Mouse (Mus musculus) embryonic facial prominence, embryonic 11.5 days (tissue): ENCODE measurements around the gene Tmem121. TPM values are rescaled to one million over a fixed set of nuclear protein-coding genes. Genes with fewer than 3 reads are reported as not detected.

Source experiments
- ATAC-seq: fragments of 200-750 bp; cut with Nextera tagmentation; replicated peaks from 2 replicates; pipeline ENCODE4 v1.8.0; 2017; ENCODE audit warnings: low read depth; ENCODE audit not compliant: insufficient number of reproducible peaks, low FRiP score, low TSS enrichment
- DNase-seq: peaks from one replicate; pipeline ENCODE4 v3.0.0-alpha.2; 2015; ENCODE audit warnings: low spot score
- H3K27ac ChIP-seq: fragments of 300-500 bp; sonication (generic); replicated peaks from 2 replicates; pipeline ENCODE4 v1.5.1; 2014; ENCODE audit warnings: mild to moderate bottlenecking, low read depth, low read length, control low read depth
- H3K27me3 ChIP-seq: fragments of 300-500 bp; sonication (generic); 2 replicates; pipeline ENCODE4 v1.6.1; 2014; ENCODE audit warnings: mild to moderate bottlenecking, low read length, moderate library complexity, mixed read lengths; ENCODE audit not compliant: control insufficient read depth, insufficient read depth
- H3K36me3 ChIP-seq: fragments of 300-500 bp; sonication (generic); replicated peaks from 2 replicates; pipeline ENCODE4 v1.6.1; 2014; ENCODE audit warnings: low read depth, mild to moderate bottlenecking, low read length, moderate library complexity, mixed read lengths; ENCODE audit not compliant: control insufficient read depth, insufficient read depth
- H3K4me1 ChIP-seq: fragments of 300-500 bp; sonication (generic); 2 replicates; pipeline ENCODE4 v1.6.1; 2014; ENCODE audit warnings: low read length, mixed read lengths; ENCODE audit not compliant: control insufficient read depth, insufficient read depth
- H3K4me2 ChIP-seq: fragments of 300-500 bp; sonication (generic); 2 replicates; pipeline ENCODE4 v1.6.1; 2014; ENCODE audit warnings: low read depth, mild to moderate bottlenecking, control low read depth, low read length, moderate library complexity
- H3K4me3 ChIP-seq: fragments of 300-500 bp; sonication (generic); 2 replicates; pipeline ENCODE4 v1.5.1; 2014; ENCODE audit warnings: low read depth, low read length, control low read depth
- H3K9ac ChIP-seq: fragments of 300-500 bp; sonication (generic); replicated peaks from 2 replicates; pipeline ENCODE4 v1.6.1; 2014; ENCODE audit warnings: mild to moderate bottlenecking, control low read depth, low read length
- H3K9me3 ChIP-seq: fragments of 300-500 bp; sonication (generic); replicated peaks from 2 replicates; pipeline ENCODE4 v1.6.1; 2016; ENCODE audit warnings: mild to moderate bottlenecking, low read length, inconsistent platforms, mixed read lengths; ENCODE audit not compliant: control insufficient read depth
- WGBS: fragments of 180-500 bp; shearing (Covaris S2); extraction: QIAGEN DNeasy Blood & Tissue Kit; methylation state at CpG from one replicate; pipeline ENCODE4 v1.1.7; 2014; 5-methylcytosine and 5-hydroxymethylcytosine counted together
- polyA plus RNA-seq: library from polyadenylated mRNA; unstranded; fragments of >200 nt; fragmentation: Nextera tagmentation; extraction: Ambion mirVana; gene quantifications from 2 replicates; pipeline ENCODE4 v1.2.1, GENCODE M21; 2014

Tmem121 gene
- polyA plus RNA-seq, 1 experiment from 2014 or later: 5.7 TPM

DNA sequence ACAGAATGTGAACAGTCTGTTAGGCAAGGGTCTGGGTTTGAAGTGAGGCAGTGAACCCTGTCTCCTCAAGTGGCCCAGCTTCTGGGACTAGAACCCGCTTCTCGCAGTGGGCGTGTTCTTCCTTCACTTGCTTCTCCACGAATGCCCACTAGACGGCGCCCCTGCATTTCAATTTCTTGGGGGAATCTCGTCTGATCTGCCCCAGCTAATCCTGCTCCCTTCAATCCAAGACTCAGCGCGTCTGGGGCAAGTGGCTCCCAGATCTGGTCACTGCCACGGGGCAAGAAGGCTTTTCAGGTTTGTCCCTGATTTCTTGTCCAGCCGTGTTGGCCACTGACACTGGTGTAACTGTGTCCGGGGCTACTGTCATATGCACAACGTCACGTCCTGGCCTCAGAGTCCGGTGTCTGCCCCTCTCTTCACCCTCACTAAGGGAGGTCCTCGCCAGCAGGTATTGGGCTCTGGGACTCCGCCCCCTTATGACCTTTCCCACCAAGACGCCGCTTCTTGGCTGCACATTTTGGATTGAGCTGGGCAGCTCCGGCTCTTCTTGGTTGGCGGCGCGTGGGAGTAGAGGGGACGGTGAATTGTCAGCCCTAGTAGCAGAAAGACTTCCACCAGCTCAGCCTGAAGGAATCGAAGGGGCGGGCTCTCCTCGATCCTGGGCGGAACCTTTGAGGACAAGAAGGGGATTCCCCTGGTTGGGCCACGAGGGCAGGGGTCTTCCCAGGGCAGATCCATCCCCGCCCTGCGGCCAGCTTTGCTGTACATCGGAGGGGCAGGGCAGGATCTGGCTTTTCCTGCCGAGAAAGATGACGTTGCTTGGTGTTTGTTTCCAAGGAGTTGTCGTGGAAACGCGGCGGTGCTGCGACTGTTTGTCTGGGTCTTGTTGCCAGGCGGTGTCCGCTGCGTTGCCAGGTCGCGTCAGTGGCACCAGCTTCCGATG is 39.3 kb upstream of the Tmem121 start, which contains the start of gene Crip1:
Gene Crip1 (plus strand): TSS at position 205 of the 946 bp plus-strand sequence.
- no peak within 1 kb of the TSS for H3K9ac ChIP-seq
- WGBS: 6% methylated on average over 45 of the region's 45 CpGs
- H3K4me1 ChIP-seq: peaks cover 4% of the 10 kb centered on the region

DNA sequence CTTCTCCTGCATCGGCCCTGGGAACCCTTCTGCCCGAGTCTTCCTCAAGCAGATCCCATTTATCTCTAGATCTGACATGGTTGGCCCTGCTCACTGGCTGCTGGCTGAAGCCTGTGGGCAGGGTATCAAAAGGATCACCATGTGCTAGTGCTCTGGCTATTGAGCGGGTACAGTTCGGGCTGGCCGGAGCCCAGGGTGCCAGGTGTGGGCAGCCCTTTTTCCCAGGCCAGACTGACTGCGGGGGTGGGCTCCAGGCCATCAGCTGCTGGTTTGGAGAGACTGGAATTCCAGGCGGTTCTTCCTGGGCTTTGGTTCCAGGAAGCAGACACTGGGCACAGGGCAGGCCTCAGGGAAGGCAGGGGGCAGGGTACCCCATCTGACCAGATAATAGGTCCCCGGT is 38.2 kb upstream of the Tmem121 start:
- no peak overlapping the region for H3K4me3 ChIP-seq
- 86% methylated on average over 8 of the region's 8 CpGs for WGBS
- H3K27me3 ChIP-seq: peaks cover 10% of the 10 kb centered on the region
- H3K4me1 ChIP-seq: no peaks in the 10 kb centered on the region; the same call in none of the 2 replicates
- no peak overlapping the region for H3K27ac ChIP-seq
- no peaks in the 10 kb centered on the region for H3K36me3 ChIP-seq
- H3K9me3 ChIP-seq: no peaks in the 10 kb centered on the region
- no peak overlapping the region for H3K9ac ChIP-seq
- ATAC-seq (no peak), DNase-seq (no peak)
- H3K4me2 ChIP-seq: no peak overlapping the region

More for the DNA sequence above, 39.3 kb upstream of the Tmem121 start, which contains the start of gene Crip1:
- H3K36me3 ChIP-seq: no peaks in the 10 kb centered on the region
- no peak for ATAC-seq
- H3K4me2 ChIP-seq: peak within 1 kb of the TSS; percentile 20; the same call in 1 of the 2 replicates
- no peaks in the 10 kb centered on the region for H3K9me3 ChIP-seq
- no peak within 1 kb of the TSS for H3K27ac ChIP-seq
- H3K27me3 ChIP-seq: peaks cover 15% of the 10 kb centered on the region
- 0 out of 2 replicates have a peak within 1 kb of the TSS, but pooled peaks have one; percentile 5 for H3K4me3 ChIP-seq
- DNase-seq: peak; percentile 83

DNA sequence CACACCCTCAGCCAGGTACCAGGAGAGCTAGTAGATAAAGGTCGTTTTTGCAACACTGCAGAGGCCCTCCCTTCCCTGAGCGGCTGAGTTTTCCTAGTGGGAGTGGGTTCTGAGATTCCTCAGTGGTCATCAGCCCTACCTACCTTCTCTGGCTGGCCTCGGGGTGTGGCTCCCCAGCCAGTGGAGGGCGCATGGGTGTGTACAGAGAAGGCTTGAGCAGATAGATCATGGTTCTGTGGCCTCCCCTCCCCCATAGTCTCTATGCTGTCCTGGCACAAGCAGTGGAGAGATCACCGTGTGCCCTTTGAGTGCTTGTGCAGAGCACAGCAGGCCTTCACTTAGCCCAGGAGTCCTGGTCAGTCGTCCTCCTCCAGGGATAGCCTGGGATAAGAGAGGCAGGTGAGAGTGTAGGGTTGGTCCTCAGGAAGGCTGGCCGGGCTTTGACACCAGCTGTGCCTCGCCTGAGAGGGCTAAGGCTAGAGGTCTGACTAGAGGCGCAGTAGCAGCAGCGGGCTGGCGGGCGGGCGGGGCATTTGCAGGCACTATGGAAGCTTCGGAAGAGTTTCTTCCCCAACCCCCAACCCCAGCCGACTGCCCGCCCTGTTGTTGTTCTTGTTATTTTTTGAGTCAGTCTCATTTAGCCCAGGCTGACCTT is 37.2 kb upstream of the Tmem121 start:
- no peak for DNase-seq
- no peak overlapping the region for H3K9ac ChIP-seq
- H3K36me3 ChIP-seq: no peaks in the 10 kb centered on the region
- H3K27ac ChIP-seq: no peak overlapping the region
- H3K4me3 ChIP-seq: no peak overlapping the region
- H3K4me1 ChIP-seq: no peaks in the 10 kb centered on the region; the same call in none of the 2 replicates
- no peak for ATAC-seq
- peaks cover 10% of the 10 kb centered on the region for H3K27me3 ChIP-seq
- WGBS: 30% methylated on average over 16 of the region's 16 CpGs
- no peaks in the 10 kb centered on the region for H3K9me3 ChIP-seq
- no peak overlapping the region for H3K4me2 ChIP-seq

DNA sequence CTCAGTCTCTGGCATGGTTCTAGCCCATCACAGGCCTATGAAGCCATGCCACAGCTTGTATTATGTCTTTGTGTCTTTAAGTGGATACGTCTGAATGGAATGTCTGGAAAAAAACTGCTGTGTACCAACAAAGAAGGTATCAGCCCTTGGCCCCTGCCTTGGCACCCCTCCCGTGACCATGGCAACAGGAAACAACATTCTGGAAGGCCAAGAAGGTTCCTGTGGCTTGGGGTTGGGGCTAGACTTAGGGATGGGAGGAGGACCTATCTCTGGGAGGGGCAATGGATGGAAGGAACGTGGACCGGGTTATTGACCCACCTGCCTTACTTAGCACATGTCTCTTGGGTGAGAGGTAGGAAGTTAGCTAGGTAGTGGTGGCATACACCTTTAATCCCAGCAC is 36.4 kb upstream of the Tmem121 start:
- Histone ChIP-seq H3K27ac (no peak overlapping the region), H3K36me3 (no peaks in the 10 kb centered on the region), H3K4me3 (no peak overlapping the region), H3K9me3 (no peaks in the 10 kb centered on the region), H3K4me2 (no peak overlapping the region), H3K27me3 (peaks cover 10% of the 10 kb centered on the region), H3K4me1 (no peaks in the 10 kb centered on the region; the same call in none of the 2 replicates), H3K9ac (no peak overlapping the region)
- DNase-seq (no peak), ATAC-seq (no peak)
- 74% methylated on average over 4 of the region's 4 CpGs for WGBS

DNA sequence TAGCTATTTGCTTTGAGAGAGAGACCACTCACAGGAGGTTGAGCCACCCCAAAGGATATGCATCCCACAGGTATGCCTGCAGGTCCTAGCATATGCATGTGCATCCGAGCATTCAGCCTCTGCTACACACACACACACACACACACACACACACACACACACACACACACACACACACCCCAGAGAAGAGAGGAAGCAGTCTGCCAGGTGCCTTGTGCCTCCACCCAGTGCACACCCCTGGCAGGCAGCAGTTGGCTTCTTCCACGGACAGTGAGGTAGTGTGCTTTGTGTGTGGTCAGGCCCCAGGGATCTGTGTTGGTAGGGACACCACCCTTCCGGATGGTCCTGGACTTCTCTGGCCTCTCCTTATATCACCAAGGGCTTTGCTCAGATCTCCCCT is 35.8 kb upstream of the Tmem121 start:
- H3K4me1 ChIP-seq: no peaks in the 10 kb centered on the region; the same call in none of the 2 replicates
- WGBS: 74% methylated on average over 3 of the region's 3 CpGs

DNA sequence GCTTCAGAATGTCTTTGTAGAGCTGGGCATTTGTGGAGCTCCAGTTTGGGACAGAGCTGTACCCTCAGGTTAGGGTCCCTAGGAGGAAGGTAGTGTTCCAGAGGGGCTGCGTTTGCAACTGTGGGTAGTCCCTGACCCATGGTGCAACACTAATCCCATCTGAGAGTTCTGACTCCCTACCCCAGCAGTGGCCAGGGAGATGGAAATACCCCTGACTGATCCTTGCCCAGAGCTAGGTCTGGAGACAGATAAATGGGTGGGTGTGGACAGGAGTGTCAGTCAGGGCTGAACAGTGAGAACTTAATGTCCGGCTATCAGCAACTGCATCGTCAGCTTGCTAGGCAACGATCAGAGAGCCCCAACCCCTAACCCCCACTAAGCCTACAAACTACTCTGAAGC is 35.1 kb upstream of the Tmem121 start:
- DNase-seq: no peak
- no peak overlapping the region for H3K4me2 ChIP-seq
- no peak overlapping the region for H3K4me3 ChIP-seq
- H3K36me3 ChIP-seq: no peaks in the 10 kb centered on the region
- ATAC-seq: no peak
- peaks cover 10% of the 10 kb centered on the region for H3K27me3 ChIP-seq
- H3K9me3 ChIP-seq: no peaks in the 10 kb centered on the region
- H3K27ac ChIP-seq: no peak overlapping the region
- WGBS: 78% methylated on average over 4 of the region's 4 CpGs
- H3K9ac ChIP-seq: no peak overlapping the region
- no peaks in the 10 kb centered on the region; the same call in none of the 2 replicates for H3K4me1 ChIP-seq

More for the DNA sequence above, 35.8 kb upstream of the Tmem121 start:
- ATAC-seq (no peak), DNase-seq (no peak)
- H3K4me3 ChIP-seq: no peak overlapping the region
- no peak overlapping the region for H3K4me2 ChIP-seq
- no peaks in the 10 kb centered on the region for H3K36me3 ChIP-seq
- no peak overlapping the region for H3K9ac ChIP-seq
- no peak overlapping the region for H3K27ac ChIP-seq
- peaks cover 10% of the 10 kb centered on the region for H3K27me3 ChIP-seq
- H3K9me3 ChIP-seq: no peaks in the 10 kb centered on the region

DNA sequence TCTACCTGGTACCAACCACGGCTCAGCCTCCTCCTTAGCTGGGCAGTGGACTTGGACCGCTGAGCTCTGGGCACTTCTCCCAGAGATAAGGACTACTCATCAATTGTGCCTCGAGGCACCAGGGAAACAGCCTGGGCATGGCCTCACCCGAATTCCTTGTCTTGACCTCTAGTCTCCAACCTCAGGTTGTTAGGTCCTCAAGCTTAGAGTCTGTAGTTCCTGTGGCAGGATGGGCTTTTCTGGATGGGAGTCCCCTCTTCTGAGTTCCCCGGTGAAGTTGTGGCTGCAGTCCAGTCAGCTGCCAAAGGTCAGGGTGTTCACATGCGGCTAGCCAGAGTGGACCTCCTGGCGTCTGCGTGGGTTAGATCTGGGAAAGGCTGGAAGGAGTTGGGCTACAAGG is 34.7 kb upstream of the Tmem121 start:
- 73% methylated on average over 8 of the region's 8 CpGs for WGBS
- no peaks in the 10 kb centered on the region; the same call in none of the 2 replicates for H3K4me1 ChIP-seq
- no peak for ATAC-seq

More for the DNA sequence above, 34.7 kb upstream of the Tmem121 start:
- Histone ChIP-seq H3K4me3 (no peak overlapping the region), H3K9me3 (no peaks in the 10 kb centered on the region), H3K36me3 (no peaks in the 10 kb centered on the region), H3K9ac (no peak overlapping the region), H3K4me2 (no peak overlapping the region), H3K27ac (no peak overlapping the region), H3K27me3 (peaks cover 10% of the 10 kb centered on the region)
- DNase-seq: no peak
